Mouse (Mus musculus) activated CD4-positive, CD25-positive, alpha-beta regulatory T cell, adult 4 months (primary cell): ENCODE data around the gene Arid5a. TPM values are rescaled to one million over a fixed set of nuclear protein-coding genes. Genes with fewer than 3 reads are reported as not detected.

Experiments used
- ATAC-seq: one replicate; pipeline ENCODE4 v1.8.0; 2017
- polyA plus RNA-seq, 2 experiments: library from polyadenylated mRNA; unstranded; fragments of 100-300 nt; shearing (Covaris generic); gene quantifications; one replicate each; pipeline ENCODE4 v1.2.1; 2017

Arid5a gene
- polyA plus RNA-seq, 2 experiments from 2014 or later = 74.3 to 91.9 TPM

DNA sequence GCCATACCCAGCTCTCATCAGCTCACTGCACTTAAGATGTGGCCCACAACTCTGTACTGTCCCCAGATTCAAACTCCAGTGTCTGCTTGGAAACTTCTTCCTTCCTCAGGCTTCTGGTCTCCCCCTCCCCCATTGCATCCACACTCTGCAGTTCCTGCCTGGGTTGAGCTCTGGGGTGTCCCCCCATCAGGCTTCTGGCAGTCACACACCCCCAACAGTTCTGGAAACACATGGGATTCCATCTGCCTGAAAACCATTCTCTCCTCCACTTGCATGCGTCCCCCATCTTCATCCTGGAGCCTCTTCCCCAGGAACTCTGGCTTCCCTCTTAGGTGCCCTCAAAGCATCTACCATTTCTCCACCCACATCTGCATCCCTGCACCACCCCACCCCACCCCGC is 19.3 kb downstream of the Arid5a start:
- ATAC-seq = no peak

DNA sequence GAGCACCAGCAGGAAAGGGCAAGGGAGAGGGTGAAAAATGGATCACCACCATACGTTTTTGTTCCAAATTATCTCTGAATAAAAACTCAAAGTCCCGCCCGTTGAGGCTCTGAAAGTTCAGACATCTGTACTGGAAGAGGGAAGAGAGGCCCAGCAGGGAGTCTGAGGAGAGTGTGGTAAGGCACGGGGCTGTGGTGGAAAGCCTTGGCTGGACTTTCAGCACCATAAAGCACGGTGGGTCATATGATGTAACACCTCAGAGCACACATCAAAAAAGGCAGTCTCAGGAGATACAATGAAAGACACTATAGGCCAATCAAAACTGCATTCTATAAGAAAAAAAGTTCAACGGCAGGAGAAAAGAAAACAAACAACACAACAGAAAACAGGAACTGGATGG is 24.2 kb downstream of the Arid5a start:
- no peak for ATAC-seq

DNA sequence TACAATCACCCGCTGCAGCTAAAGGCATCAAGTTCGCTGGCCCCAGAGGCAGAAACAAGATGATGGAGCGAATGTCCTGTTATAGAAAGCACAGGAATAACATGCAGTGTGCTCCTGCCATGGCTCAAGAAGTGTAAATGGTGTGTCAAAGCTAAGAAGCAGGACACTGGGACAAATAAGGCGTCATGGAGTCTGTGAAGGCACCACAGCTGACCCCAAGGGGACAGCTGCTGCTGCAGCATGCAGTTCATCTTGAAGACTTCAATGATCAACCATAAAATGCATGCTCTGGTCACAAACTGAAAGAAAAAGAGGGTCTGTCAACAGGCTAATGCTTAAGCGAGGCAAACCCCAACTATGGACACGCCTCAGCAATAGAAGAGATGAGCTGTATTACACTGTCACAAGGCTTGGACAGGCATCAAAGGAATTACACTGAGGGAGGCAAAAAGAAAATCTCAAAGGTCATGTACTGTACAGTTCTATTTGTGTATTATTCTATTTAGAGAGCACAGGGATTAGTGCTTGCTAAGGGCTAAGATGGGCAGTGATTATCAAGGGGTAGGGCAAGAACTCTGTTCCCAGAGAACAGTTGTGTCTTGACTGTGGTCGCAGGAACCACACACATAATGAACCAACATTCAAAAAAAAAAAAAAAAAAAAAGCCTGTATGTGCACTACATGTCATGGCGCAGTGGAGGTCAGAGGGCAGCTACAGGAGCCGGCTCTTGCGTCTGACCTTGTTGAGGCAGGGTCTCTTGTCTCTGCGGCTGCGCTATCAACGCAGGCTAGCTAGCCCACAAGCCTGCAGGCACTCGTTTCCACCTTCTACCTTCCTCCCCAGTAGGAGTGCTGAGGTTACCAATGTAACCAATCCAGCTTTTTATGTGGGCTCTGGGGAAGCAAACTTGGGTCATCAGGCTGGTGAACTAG is 25.7 kb downstream of the Arid5a start:
- ATAC-seq = no peak

DNA sequence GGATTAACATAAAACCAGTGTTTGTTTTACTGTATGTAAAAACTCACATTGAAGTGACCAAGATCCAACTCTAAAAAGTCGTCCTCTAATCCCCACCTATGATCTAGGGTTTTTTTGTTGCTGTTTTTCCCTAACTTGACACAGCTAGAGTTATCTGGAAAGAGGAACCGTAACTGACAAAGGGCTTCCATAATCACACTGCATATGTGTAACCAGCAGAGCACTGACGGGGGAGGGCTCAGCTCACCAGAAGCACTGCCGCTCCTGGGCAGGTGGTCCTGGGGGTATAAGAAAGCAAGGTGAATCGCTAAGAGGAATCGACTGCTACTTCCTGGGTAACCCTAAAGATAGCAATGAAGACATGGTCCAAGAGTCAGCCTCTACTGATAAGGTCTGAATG is 35.0 kb downstream of the Arid5a start:
- no peak for ATAC-seq

DNA sequence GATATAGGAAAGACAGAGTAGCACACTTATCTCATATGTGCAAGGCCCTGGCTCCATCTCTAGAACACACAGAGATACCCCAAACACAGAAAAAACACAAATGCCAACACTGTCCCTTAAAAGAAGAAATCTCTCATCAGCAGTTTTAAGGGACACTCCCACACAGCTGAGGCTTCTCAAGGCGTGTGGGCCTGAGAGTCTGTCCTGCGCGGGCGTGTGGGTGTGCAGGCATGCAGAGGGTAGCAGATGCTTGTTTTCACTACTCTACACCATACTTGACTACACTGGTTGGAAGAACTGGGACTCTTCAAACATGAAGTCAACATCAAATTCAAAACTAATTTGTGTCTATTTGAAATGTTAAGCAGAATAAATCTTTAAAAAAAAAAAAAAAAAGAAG is 44.8 kb downstream of the Arid5a start:
- no peak for ATAC-seq

DNA sequence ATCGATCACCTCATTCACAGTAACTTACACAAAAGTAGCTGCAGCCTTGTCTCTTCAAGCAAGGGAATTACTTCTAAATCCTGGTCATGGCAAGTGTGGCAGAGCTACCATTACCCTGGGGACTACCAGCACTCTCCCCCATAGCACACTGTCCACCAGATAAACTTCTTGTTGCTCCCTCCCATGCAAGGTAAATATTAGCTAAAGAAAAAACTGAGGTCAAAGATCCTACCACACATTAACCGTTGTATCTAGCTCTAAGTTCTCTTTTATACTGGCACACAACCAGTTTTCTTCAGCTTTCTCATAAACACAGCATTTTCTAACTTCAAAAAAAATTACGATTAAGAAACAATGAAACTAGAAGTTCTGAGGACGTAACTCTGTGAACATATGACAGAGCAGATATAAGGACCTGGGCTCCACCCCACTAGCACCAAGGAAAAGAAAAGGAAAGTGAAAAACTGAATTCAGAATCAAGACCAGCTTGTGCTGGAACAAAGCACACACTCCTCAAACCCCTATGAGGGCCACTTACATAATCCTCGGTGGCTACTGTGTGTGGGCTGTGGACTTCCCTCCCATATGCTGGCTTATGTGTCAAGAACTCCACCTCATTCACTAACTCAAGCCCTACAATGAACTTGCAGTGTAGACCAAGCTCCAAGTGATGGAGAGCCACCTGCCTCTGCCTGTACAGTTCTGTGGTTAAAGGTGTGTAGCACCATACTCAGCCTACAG is 49.6 kb downstream of the Arid5a start:
- no peak for ATAC-seq

DNA sequence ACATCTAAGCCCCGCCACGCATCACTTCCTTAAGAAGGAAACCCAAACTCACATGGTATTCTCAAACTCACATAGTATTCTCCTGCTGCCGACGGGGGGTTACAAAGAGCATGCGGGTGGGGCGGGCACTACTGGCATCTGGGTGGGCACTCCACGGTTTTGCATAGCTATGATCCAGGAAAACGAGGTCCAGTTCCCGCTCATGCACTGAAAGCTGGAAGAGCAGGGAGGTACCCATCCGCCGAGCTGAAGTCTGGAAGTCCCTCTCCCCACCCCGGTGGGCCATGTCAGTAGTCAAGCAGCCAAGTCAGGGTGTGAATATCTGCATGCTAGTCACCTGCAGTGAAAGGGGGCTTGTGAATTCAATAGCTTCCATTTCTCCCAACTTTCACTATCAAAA is 60.2 kb downstream of the Arid5a start:
- ATAC-seq = no peak

DNA sequence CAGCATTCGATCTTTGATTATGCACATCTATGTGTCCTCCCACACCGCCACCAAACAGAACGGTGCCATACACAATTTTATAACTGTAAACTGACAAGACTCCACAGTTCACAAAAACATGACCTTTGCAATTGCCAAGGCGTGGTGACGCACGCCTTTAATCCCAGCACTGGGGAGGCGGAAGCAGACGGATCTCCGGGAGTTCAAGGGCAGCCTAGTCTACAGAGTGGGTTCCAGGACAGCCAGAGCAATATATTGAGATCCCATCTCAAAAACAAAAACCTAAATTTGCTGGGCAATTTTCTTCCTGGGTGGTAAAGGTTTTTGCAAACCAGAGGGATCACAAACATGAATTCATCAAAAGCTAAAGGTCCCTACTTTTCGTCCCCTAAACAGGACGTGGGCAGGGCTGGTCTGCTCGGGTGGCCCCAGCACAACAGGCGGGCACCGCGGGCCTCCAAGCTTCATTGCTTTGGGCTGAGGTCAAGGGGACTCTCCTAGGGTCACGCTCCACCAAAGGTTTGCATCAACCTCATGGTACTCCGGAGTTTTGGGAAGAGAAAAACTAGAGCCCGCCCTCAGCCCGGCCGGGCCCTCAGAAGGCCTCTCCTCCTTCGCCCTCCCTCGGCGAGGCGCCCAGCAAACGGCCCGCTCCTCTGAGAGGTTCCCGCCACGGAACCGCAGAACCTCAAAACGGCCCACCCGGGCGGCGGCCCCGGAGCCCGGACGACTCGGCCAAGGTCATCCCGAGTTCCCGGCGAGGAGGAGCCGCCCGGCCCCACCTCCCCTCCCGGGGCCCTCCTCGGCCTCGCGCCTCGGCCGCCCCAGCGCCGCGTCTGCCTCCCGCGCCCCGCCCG is 60.8 kb downstream of the Arid5a start:
- peak; percentile 52 for ATAC-seq

DNA sequence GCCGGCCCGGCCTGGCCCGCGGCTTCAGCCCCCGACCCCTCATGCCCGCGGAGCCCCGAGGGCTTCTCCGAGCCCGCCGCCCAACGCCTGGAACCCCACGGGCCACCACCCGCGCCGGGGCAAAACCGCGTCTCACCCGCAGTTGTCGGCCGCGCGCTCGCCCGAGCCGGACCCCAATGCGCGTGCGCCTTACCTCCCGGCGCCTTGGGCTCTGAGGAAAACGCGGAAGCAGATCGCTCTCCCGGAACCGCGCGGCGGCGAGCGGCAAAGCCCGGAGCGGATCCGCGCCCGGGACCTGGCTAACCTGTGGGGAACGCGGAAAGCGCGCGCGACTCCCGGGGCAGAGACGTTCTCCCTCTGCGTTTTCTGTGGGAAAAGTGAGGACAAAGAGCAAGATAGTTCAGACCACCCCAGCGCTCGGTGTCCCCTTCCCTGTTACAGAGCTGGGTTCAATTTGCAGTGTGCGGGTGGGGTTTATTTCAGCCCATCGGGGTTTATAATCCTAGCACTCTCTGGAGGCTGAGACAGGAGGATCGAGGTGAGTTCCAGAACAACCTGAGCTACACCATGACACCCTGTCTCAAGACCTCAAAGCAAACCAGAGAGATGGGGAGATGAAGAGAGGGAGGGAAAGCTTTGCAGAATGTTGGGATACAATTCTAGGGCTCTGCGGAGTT is 61.6 kb downstream of the Arid5a start, which contains the start of gene Kansl3:
Gene Kansl3, minus strand, starts transcription at position 213 of the 677 bp plus-strand sequence.
- peak; percentile 70 for ATAC-seq

DNA sequence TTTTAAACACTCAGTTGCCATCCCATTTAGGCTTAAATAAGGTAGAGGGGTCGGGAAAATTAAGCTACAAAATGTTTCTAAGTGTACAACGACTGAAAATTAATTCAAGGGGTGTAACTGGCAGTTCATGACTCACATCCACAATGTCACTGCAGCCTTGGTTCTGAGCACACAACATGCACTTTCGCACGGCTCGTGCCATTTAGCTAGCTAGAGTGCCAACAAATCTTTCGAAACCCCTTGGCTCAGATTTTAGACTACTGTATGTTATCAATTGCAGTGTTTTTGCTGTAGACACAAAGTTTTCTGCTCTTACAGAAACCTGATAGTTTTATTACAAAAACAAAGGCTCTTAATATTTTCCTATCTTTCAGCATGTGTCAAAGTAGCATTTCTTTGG is 63.4 kb downstream of the Arid5a start:
- no peak for ATAC-seq

DNA sequence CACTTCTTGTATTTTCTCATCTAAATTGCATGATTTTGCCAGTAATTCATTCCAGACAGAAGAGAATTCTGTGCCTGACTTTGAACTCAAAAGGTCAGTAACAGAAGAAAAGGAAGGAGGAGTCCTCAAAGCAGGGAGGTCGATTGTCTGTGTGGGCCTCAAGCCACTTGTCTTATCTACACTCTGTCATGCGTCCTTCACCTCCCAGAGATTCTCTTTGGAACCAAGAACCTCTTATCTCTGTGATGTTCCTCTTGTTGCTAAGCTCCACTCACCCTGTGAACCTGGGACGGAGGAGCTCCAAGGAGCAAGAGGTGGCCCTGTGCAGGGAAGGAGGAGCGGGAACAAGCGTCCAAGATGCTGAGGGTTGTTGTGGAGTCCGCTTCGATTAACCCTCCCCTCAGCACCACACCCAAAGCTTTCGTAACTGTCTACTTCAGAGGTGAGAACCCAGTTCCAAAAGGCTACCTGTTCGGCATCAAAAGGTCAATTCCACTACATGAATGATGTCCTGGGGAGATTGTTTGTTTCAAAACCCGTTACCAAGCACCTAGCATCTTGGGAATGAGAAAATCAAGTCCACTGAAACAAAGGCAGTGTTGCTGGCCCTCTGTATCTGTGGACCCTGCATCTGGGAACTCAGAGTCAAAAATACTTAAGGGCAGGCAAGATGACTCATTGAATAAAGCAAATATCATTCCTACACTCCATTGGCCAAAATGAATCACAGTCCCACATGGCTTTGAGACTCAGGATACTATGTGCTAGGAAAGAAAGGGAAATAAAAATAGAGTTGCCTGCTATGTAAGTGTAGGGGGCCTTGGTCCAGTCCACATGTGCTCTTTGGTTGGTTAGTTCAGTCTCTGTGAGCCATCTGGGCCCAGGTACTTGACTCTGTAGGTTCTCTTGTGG is 64.7 kb downstream of the Arid5a start, which contains the start of gene Fer1l5:
Gene Fer1l5, plus strand, starts transcription at position 358 of the 912 bp plus-strand sequence.
- ATAC-seq = no peak

Other genes starting within 250 kb of the Arid5a start
- gene Hs6st1, start 239.3 kb upstream of the Arid5a start, polyA plus RNA-seq = 1 to 10 TPM; 2.8 to 3.8 TPM
- 10 to 100 TPM; 19.1 to 22.8 TPM for gene Uggt1, start 63.0 kb upstream of the Arid5a start, polyA plus RNA-seq
- gene Neurl3, start 33.1 kb upstream of the Arid5a start, polyA plus RNA-seq = 10 to 100 TPM; 62.2 to 87.1 TPM
- gene Kansl3, start 61.4 kb downstream of the Arid5a start, polyA plus RNA-seq = 10 to 100 TPM; 43.4 to 44.7 TPM
- under 1 TPM in 1 of 2 experiments, not detected in 1; 0.42 TPM for gene Fer1l5, start 64.6 kb downstream of the Arid5a start, polyA plus RNA-seq
- 10 to 100 TPM in 1 of 2 experiments, 1 to 10 TPM in 1; 9.1 to 13.3 TPM for gene Lman2l, start 137.5 kb downstream of the Arid5a start, polyA plus RNA-seq
- 10 to 100 TPM in 1 of 2 experiments, 1 to 10 TPM in 1; 9.0 to 10.4 TPM for gene Cnnm4, start 163.9 kb downstream of the Arid5a start, polyA plus RNA-seq
- 1 to 10 TPM; 4.0 to 5.5 TPM for gene Cnnm3, start 204.1 kb downstream of the Arid5a start, polyA plus RNA-seq
- gene Ankrd23, start 229.2 kb downstream of the Arid5a start, polyA plus RNA-seq = 10 to 100 TPM; 28.7 to 52.4 TPM
- gene Gm42417, start 231.7 kb downstream of the Arid5a start, polyA plus RNA-seq = under 1 TPM in 1 of 2 experiments, not detected in 1; 0.73 TPM
- gene Ankrd39, start 239.7 kb downstream of the Arid5a start, polyA plus RNA-seq = 10 to 100 TPM; 21.5 to 21.6 TPM